Mouse (Mus musculus): Measurements from ENCODE around the gene Higd2a.

Gene Higd2a

DNA sequence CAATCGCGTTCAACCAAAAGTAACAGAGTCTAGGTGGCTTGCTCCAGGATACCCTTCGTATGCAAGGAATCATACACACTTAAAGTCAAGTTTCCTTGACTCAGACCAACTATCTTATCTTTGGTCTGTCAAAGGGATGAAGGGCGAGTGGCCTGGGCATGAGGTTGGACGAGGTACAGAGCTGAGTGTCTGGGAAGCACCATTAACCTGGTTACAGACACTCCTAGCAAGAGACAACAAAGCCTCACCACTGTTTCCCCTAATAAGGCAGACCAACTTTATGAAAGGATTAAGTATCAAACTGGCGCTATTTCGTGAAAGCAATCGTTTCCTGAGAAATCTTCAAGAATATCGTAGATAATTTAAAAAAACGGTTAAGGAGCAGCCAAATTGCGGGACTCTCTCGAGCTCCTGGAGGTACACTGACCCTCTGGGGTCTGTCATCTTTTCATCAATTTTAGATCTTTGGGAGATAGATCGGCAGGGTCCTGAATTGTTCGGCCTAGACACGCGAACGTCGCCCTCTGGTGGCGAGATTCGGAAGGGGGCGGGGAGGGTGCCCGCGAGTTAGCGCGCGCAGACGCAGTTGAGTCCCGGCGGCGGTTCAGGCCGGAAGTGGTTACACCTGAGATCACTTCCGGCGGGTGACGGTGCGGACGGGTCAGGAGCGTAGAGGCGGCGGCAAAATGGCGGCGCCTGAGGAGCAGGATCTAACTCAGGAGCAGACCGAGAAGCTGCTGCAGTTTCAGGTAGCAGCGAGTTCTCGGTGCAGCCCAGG is 31.3 kb downstream of the Higd2a start, which contains the start of gene Faf2:
Faf2 (plus strand) TSS at position 630 of the 778 bp plus-strand sequence.
- DNase-seq (ENCODE audit: low read depth, low spot score), result peak; percentile 97

DNA sequence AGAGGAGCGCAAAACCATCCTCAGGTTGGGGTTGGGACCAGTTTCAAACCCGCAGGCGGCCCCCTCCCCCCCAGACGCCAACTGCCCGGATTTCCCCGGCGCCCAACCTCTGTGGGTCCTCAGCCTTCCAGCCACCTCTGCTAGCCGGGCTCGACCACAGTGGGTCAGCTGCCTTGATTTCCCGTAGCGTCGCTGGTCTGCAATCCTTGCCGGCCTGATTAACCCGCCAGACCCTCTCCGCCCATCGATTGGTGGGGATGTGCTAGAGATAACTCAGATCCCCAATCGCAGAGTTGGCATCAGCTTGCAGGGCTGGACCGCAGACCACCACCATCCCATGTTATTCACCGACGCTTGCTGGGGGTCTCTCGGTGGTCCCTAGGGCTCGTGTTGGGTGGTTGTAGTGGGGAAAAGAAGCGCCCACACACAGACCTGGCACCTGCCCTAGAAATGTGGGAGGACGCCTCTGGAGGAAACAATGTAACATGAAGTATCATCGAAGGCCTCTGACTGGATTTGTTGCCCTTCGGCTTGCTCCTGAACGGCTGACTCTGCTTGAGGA is 32.0 kb downstream of the Higd2a start:
- DNase-seq (ENCODE audit: low read depth, low spot score), result no peak

DNA sequence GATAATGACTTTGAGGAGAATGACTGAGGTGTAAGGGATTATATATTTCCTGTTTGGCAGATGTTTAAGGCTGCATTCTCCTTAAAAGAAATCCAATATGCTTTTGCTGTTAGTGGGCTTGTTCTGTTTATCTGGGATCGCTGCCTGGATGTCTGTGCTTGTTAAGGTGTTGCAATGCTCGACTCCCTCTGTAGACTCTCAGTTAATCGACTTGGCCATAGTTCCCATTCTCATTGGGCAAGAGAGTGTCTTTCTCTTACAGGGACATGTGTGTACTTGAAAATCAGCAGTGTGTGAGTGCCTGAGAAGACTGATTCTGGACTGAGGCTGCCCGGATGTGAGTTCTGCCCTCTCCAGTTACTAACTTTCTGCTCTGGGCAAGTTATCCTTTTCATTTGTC is 39.1 kb downstream of the Higd2a start:
- DNase-seq (ENCODE audit: low read depth, low spot score), result no peak

DNA sequence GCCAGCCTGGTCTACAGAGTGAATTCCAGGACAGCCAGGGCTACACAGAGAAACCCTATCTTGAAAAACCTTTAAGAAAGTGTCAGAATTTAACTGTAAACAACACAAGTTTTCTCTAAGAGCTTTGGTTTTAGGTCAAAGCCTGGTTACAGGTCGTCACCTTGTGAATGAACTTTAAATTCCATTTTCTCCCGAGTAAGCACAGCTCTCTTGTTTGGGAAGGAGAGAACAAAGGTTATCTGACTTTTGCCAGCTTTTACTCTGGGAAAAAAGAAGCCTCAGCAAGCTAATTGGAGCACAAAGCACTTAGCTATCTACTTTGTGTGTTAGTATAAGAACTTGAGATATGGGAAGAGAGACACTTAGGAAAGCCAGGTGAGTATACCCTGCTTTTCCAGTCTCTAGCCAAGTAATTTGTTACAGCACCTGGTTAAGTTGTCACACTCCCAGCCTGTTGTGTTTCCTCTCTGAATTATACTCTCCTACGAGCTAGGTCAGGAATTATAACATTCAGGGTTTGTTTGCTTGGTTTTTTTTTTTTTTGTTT is 42.8 kb downstream of the Higd2a start:
- no peak for DNase-seq (ENCODE audit: low read depth, low spot score)

DNA sequence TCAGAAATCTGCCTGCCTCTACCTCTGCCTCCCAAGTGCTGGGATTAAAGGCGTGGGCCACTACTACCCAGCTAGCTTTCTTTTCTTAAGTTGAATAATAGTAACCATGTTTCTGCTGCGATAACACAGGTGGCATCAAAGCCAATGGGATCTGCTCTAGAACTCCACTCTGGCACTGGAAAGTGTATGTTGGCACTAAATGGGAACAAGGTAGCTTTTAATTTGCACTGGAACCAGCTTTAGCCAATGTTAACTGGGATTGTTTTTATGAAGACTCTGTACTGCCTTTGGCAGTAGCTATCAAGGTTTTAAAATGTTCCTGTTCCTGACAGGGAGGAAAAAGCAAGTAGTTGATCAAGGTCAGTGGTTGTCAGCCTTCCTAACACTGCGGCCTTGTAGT is 45.0 kb downstream of the Higd2a start:
- DNase-seq (ENCODE audit: low read depth, low spot score), result no peak
